Mouse (Mus musculus): Measurements from ENCODE around the gene Tra2a. TPM values are rescaled to one million over a fixed set of nuclear protein-coding genes. Genes with fewer than 3 reads are reported as not detected.
A peak's percentile ranks its signal among the peaks of the same experiment; 100 is the strongest.

Tra2a gene
- polyA plus RNA-seq, 1 experiment from 2014 or later, result 51.6 TPM

GRCm38 (mm10) chr6:49263081-49263846, 569 bp downstream of the Tra2a start:
- DNase-seq (peak; percentile 72), ATAC-seq (ENCODE audit: insufficient read depth) (peak; percentile 79)
- under 1% methylated on average over 67 of the region's 71 CpGs for WGBS
- Histone ChIP-seq H3K9ac (peak overlapping the region; percentile 100), H3K27ac (ENCODE audit: low read depth) (peak overlapping the region; percentile 99), H3K9me3 (ENCODE audit: low read depth, low read length) (no peaks in the 10 kb centered on the region), H3K4me2 (peak overlapping the region; percentile 65), H3K36me3 (ENCODE audit: insufficient read depth) (no peaks in the 10 kb centered on the region), H3K4me1 (ENCODE audit: insufficient read depth) (peaks cover 11% of the 10 kb centered on the region), H3K4me3 (ENCODE audit: low read depth, low read length) (peak overlapping the region; percentile 100), H3K27me3 (ENCODE audit: insufficient read depth, low read length) (no peaks in the 10 kb centered on the region)
- no peak for TF ChIP-seq CTCF (IDR thresholded peaks at IDR 0.05; ENCODE audit: low read depth)

- Histone ChIP-seq H3K4me1 (ENCODE audit: insufficient read depth) (peaks cover 11% of the 10 kb centered on the region), H3K9ac (peak overlapping the region; percentile 100), H3K4me2 (peak overlapping the region; percentile 65), H3K36me3 (ENCODE audit: insufficient read depth) (no peaks in the 10 kb centered on the region), H3K27ac (ENCODE audit: low read depth) (no peak overlapping the region; the same call in 1 of the 2 replicates), H3K27me3 (ENCODE audit: insufficient read depth, low read length) (no peaks in the 10 kb centered on the region), H3K4me3 (ENCODE audit: low read depth, low read length) (peak overlapping the region; percentile 100), H3K9me3 (ENCODE audit: low read depth, low read length) (no peaks in the 10 kb centered on the region)
- DNase-seq (peak; percentile 64), ATAC-seq (ENCODE audit: insufficient read depth) (no peak)
- TF ChIP-seq CTCF (IDR thresholded peaks at IDR 0.05; ENCODE audit: low read depth), result no peak
- WGBS, result 1% methylated on average over 9 of the region's 9 CpGs
Observed at GRCm38 (mm10) chr6:49262421-49262820, 1.4 kb downstream of the Tra2a start.

- Histone ChIP-seq H3K27ac (ENCODE audit: low read depth) (no peak overlapping the region), H3K9me3 (ENCODE audit: low read depth, low read length) (no peaks in the 10 kb centered on the region), H3K4me3 (ENCODE audit: low read depth, low read length) (no peak overlapping the region), H3K27me3 (ENCODE audit: insufficient read depth, low read length) (no peaks in the 10 kb centered on the region), H3K4me1 (ENCODE audit: insufficient read depth) (peaks cover 11% of the 10 kb centered on the region), H3K4me2 (no peak overlapping the region), H3K36me3 (ENCODE audit: insufficient read depth) (no peaks in the 10 kb centered on the region), H3K9ac (no peak overlapping the region)
- no peak for TF ChIP-seq CTCF (IDR thresholded peaks at IDR 0.05; ENCODE audit: low read depth)
- WGBS, result 51% methylated on average over 5 of the region's 5 CpGs
- DNase-seq (no peak), ATAC-seq (ENCODE audit: insufficient read depth) (no peak)
Observed at GRCm38 (mm10) chr6:49259711-49260110, 4.1 kb downstream of the Tra2a start.

- Histone ChIP-seq H3K9ac (no peak overlapping the region), H3K36me3 (ENCODE audit: insufficient read depth) (no peaks in the 10 kb centered on the region), H3K4me2 (no peak overlapping the region), H3K4me3 (ENCODE audit: low read depth, low read length) (no peak overlapping the region), H3K9me3 (ENCODE audit: low read depth, low read length) (no peaks in the 10 kb centered on the region), H3K27ac (ENCODE audit: low read depth) (no peak overlapping the region), H3K27me3 (ENCODE audit: insufficient read depth, low read length) (no peaks in the 10 kb centered on the region), H3K4me1 (ENCODE audit: insufficient read depth) (peaks cover 11% of the 10 kb centered on the region)
- 82% methylated on average over 2 of the region's 2 CpGs for WGBS
- ATAC-seq (ENCODE audit: insufficient read depth) (no peak), DNase-seq (no peak)
- no peak for TF ChIP-seq CTCF (IDR thresholded peaks at IDR 0.05; ENCODE audit: low read depth)
Observed at GRCm38 (mm10) chr6:49257880-49258279, 6.0 kb downstream of the Tra2a start.

- WGBS, result 80% methylated on average over 8 of the region's 8 CpGs
- ATAC-seq (ENCODE audit: insufficient read depth), result no peak
- no peak for DNase-seq
- Histone ChIP-seq H3K27me3 (ENCODE audit: insufficient read depth, low read length) (no peaks in the 10 kb centered on the region), H3K9me3 (ENCODE audit: low read depth, low read length) (no peaks in the 10 kb centered on the region), H3K9ac (no peak overlapping the region), H3K36me3 (ENCODE audit: insufficient read depth) (peaks cover 51% of the 10 kb centered on the region), H3K4me2 (no peak overlapping the region), H3K27ac (ENCODE audit: low read depth) (no peak overlapping the region), H3K4me1 (ENCODE audit: insufficient read depth) (no peaks in the 10 kb centered on the region), H3K4me3 (ENCODE audit: low read depth, low read length) (no peak overlapping the region)
- TF ChIP-seq CTCF (IDR thresholded peaks at IDR 0.05; ENCODE audit: low read depth), result no peak
Observed at GRCm38 (mm10) chr6:49252207-49252606, 11.6 kb downstream of the Tra2a start.

- no peaks in the 10 kb centered on the region for H3K9me3 ChIP-seq (ENCODE audit: low read depth, low read length)
- 94% methylated on average over 2 of the region's 2 CpGs for WGBS
- H3K9ac ChIP-seq, result no peak overlapping the region
- no peak overlapping the region for H3K4me3 ChIP-seq (ENCODE audit: low read depth, low read length)
- H3K36me3 ChIP-seq (ENCODE audit: insufficient read depth), result peaks cover 61% of the 10 kb centered on the region
- 0 out of 2 replicates have a peak, but pooled peaks have one; percentile 15 for TF ChIP-seq CTCF (IDR thresholded peaks at IDR 0.05; ENCODE audit: low read depth)
- DNase-seq (no peak), ATAC-seq (ENCODE audit: insufficient read depth) (no peak)
- no peak overlapping the region for H3K4me2 ChIP-seq
- no peaks in the 10 kb centered on the region for H3K4me1 ChIP-seq (ENCODE audit: insufficient read depth)
- no peaks in the 10 kb centered on the region for H3K27me3 ChIP-seq (ENCODE audit: insufficient read depth, low read length)
- no peak overlapping the region for H3K27ac ChIP-seq (ENCODE audit: low read depth)
Observed at GRCm38 (mm10) chr6:49251199-49251598, 12.6 kb downstream of the Tra2a start.

- H3K36me3 ChIP-seq (ENCODE audit: insufficient read depth), result peaks cover 89% of the 10 kb centered on the region
- no peak overlapping the region for H3K9ac ChIP-seq
- H3K4me2 ChIP-seq, result no peak overlapping the region
- ATAC-seq (ENCODE audit: insufficient read depth) (no peak), DNase-seq (peak; percentile 81)
- TF ChIP-seq CTCF (IDR thresholded peaks at IDR 0.05; ENCODE audit: low read depth), result peak; percentile 71
- 53% methylated on average over 2 of the region's 2 CpGs for WGBS
- no peaks in the 10 kb centered on the region for H3K27me3 ChIP-seq (ENCODE audit: insufficient read depth, low read length)
- H3K4me3 ChIP-seq (ENCODE audit: low read depth, low read length), result no peak overlapping the region
- no peaks in the 10 kb centered on the region for H3K4me1 ChIP-seq (ENCODE audit: insufficient read depth)
- no peak overlapping the region for H3K27ac ChIP-seq (ENCODE audit: low read depth)
- H3K9me3 ChIP-seq (ENCODE audit: low read depth, low read length), result no peaks in the 10 kb centered on the region
Observed at GRCm38 (mm10) chr6:49247246-49247645, 16.6 kb downstream of the Tra2a start.

Data from lung, embryonic 14.5 days (tissue).